Mouse (Mus musculus) CD4-positive, CD25-positive, alpha-beta regulatory T cell, adult 9 weeks (primary cell): ENCODE results near the gene Pbx2. TPM values are rescaled to one million over a fixed set of nuclear protein-coding genes. Genes with fewer than 3 reads are reported as not detected.

Source experiments
- polyA plus RNA-seq: library from polyadenylated mRNA; unstranded; fragments of 100-300 nt; shearing (Covaris generic); gene quantifications from one replicate; pipeline ENCODE4 v1.2.1, GENCODE M21; 2017

The Pbx2 gene
- polyA plus RNA-seq, result 11.9 TPM

DNA sequence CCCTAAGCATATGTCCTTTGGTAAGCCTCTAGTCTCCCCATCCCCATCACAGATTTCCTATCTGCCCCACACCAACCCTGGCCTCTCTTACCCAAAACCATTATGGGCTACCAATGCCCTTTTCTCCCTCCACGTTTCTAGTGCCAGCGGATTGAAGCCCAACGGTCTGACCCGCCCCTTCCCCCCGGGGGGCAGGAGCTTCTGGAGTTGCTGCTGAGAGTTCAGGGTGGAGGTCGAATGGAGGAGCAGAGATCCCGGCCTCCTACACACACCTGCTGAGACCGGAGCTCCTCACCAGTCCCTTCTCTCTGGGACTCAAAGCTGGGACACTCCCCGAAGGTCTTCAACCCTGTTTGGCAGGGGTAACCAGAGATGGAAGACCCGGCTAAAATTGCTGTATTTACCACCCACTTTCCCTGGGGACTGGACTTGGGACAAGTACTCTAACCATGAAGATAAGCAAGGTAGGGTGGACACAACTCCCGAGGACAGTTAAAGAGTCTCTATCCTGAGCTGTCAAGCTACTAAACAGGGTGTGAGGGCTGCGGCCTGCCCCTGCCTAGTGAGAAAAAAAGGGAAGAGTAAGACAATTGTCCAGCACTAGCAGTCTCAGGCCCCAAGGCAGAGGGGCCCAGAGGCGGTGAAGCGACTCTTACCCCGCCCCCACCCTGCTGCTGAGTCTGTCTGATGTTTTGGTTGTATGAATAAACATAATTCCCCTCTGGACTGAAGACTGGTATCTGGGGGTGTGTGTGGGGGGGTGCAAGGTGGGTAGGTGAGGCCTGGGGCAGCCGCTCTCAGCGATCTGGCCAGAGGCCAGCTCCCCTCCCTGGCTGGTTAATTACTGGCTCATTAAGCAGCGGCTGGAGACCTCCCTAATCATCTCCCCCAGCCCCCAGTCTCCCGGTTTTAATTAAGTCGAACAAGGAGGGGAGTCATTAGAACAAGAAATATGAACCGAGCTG, at the start of gene Pbx2:
Gene Pbx2 (plus strand): TSS at position 238 of the 965 bp plus-strand sequence.

GRCm38 (mm10) chr17:34564003-34564421, 27.1 kb upstream of the Pbx2 start, which contains the start of gene Notch4:
Notch4 (plus strand) TSS chr17:34564268.

GRCm38 (mm10) chr17:34589681-34590101, 1.4 kb upstream of the Pbx2 start, which contains the start of gene Gpsm3:
Gpsm3 (plus strand) TSS chr17:34589806.

GRCm38 (mm10) chr17:34597566-34598095, 6.6 kb downstream of the Pbx2 start, which contains the start of gene Ager:
Ager (plus strand) TSS chr17:34597862.

GRCm38 (mm10) chr17:34603375-34604060, 12.5 kb downstream of the Pbx2 start, which contains the start of gene Rnf5:
Rnf5 (minus strand) TSS chr17:34603690.

DNA sequence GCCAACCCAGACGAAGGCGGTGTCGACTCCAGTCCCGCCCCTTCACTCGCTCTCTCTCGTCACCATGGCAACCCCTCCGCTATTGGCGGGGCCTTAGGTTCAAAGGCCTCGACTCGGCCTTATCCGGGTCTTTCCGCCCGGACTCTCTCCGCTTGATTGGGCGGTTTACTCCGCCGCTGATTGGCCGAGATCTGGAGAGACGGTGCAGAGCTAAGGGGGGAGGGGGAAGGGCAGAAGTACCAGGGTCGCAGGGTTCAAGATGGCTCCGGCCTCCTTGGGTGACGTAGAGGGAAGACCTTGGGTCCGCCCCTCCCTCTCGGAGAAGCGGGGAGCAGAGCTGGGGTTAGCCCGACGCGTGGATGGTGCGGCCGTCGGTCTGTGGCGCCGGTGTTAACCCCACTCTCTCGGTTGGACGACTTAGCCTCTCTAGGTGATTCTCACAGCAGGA, 13.0 kb downstream of the Pbx2 start, which contains the start of gene Agpat1:
Gene Agpat1 (plus strand): TSS at position 202 of the 448 bp plus-strand sequence.

GRCm38 (mm10) chr17:34615871-34616270, 24.8 kb downstream of the Pbx2 start, which contains the start of gene Egfl8:
Egfl8 (minus strand) TSS chr17:34615971.

GRCm38 (mm10) chr17:34627943-34628643, 37.0 kb downstream of the Pbx2 start, which contains the start of gene Ppt2:
Ppt2 (minus strand) TSS chr17:34628510.

DNA sequence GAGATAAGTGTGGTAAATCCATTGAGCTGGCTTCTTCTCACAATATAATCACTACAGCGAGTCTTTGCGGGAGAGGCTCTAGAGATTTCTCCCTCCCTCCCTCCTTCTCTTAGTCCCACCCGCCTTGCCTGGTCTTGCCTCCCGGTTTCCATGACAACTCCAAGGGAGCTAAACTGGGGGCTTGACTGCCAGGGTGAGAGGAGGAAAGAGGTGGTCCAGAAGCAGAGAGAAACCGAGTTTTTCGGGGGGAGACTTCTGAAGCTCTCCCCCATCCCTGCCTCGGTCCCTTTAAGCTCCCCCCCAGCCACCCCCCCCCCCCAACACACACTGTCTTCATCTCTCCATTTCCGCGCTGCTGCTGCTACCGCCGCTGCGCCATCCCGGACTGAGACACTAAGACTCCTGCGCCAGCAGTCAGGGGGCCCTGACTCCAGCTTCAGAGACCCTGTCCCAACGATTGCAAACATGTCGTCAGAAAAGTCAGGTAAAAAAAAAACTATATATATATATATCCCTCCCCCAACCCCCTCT, 38.2 kb downstream of the Pbx2 start, which contains the start of gene Prrt1:
Gene Prrt1 (plus strand): TSS at position 313 of the 531 bp plus-strand sequence.

GRCm38 (mm10) chr17:34644608-34645007, 53.5 kb downstream of the Pbx2 start, which contains the start of gene Fkbpl:
Fkbpl (plus strand) TSS chr17:34644764.

Other genes starting within 250 kb of the Pbx2 start
- 0.46 TPM for gene Btnl2, start 236.4 kb upstream of the Pbx2 start, polyA plus RNA-seq
- gene Btnl1, start 214.1 kb upstream of the Pbx2 start, polyA plus RNA-seq, result not detected
- gene BC051142, start 192.4 kb upstream of the Pbx2 start, polyA plus RNA-seq, result 2.0 TPM
- gene Btnl4, start 113.9 kb upstream of the Pbx2 start, polyA plus RNA-seq, result not detected
- gene Btnl6, start 73.9 kb upstream of the Pbx2 start, polyA plus RNA-seq, result not detected
- 0.48 TPM for gene Notch4, start 27.0 kb upstream of the Pbx2 start, polyA plus RNA-seq
- gene Gpsm3, start 1.5 kb upstream of the Pbx2 start, polyA plus RNA-seq, result 354 TPM
- 4.2 TPM for gene Ager, start 6.6 kb downstream of the Pbx2 start, polyA plus RNA-seq
- gene Rnf5, start 12.4 kb downstream of the Pbx2 start, polyA plus RNA-seq, result 114 TPM
- gene Agpat1, start 13.0 kb downstream of the Pbx2 start, polyA plus RNA-seq, result 25.7 TPM
- gene Egfl8, start 24.7 kb downstream of the Pbx2 start, polyA plus RNA-seq, result 3.9 TPM
- gene Ppt2, start 37.2 kb downstream of the Pbx2 start, polyA plus RNA-seq, result 26.8 TPM
- 2.9 TPM for gene Prrt1, start 38.3 kb downstream of the Pbx2 start, polyA plus RNA-seq
- 6.2 TPM for gene Fkbpl, start 53.5 kb downstream of the Pbx2 start, polyA plus RNA-seq
- 61.4 TPM for gene Atf6b, start 55.9 kb downstream of the Pbx2 start, polyA plus RNA-seq
- not detected for gene Tnxb, start 79.3 kb downstream of the Pbx2 start, polyA plus RNA-seq
- 0.07 TPM for gene C4b, start 152.6 kb downstream of the Pbx2 start, polyA plus RNA-seq
- gene Cyp21a1, start 213.3 kb downstream of the Pbx2 start, polyA plus RNA-seq, result not detected
- gene Stk19, start 245.7 kb downstream of the Pbx2 start, polyA plus RNA-seq, result 39.7 TPM
- gene Dxo, start 245.8 kb downstream of the Pbx2 start, polyA plus RNA-seq, result 76.3 TPM